In the genomic region with DNA sequence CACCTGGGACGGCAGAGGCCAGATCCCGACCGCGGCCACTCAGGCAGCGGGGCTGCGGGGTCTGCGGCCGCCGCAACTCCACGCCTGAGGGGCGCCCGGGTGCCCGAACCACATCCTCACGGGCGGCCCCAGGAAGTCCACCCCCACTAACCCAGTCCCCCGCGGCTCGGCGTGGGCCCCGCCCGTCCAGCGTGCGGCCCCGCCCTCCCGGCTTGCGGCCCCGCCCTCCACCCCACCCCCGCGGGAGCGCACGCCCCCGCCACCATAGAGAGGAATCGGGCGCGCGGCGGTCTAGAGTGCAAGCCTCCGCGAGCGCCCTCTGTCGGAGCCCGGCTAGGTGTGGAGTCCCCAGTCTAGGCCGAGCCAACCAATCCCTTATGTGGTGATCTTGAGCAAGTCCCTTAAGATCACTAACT, we compare ENCODE assay signal across 8 mouse cellular contexts. TPM values are rescaled to one million over a fixed set of nuclear protein-coding genes. Genes with fewer than 3 reads are reported as not detected.
DNase-seq lines count a peak whose midpoint lies in the region; ATAC-seq lines count a peak whose summit lies in the region.

Gene Rffl, minus strand, starts transcription at position 180 of the 416 bp plus-strand sequence.

- no peaks in the 10 kb centered on the region for H3K27me3 ChIP-seq in hindbrain, embryonic 11.5 days (ENCODE audit: control insufficient read depth, insufficient read depth, low read length)

- peak within 1 kb of the TSS; percentile 79 for H3K4me3 ChIP-seq in hindbrain, embryonic 11.5 days (ENCODE audit: low read depth, low read length)

- no peaks in the 10 kb centered on the region for H3K4me1 ChIP-seq in hindbrain, embryonic 11.5 days (replicated peaks; ENCODE audit: control insufficient read depth, insufficient read depth, low read length)

- under 1% methylated on average over 26 of the region's 43 CpGs for WGBS in hindbrain, embryonic 11.5 days

- no peaks in the 10 kb centered on the region for H3K36me3 ChIP-seq in hindbrain, embryonic 11.5 days (ENCODE audit: control insufficient read depth, insufficient read depth, low read length)

- peak within 1 kb of the TSS; percentile 80 for H3K4me2 ChIP-seq in hindbrain, embryonic 11.5 days (replicated peaks; ENCODE audit: low read depth, low read length)

- H3K9me3 ChIP-seq in hindbrain, embryonic 11.5 days (ENCODE audit: control insufficient read depth, low read length), result no peaks in the 10 kb centered on the region

- H3K27ac ChIP-seq in hindbrain, embryonic 11.5 days (ENCODE audit: low read depth, low read length), result 0 out of 2 replicates have a peak within 1 kb of the TSS, but pooled peaks have one; percentile 17

- ATAC-seq in hindbrain, embryonic 11.5 days (ENCODE audit: low FRiP score), result peak; percentile 95

- peak within 1 kb of the TSS; percentile 63 for H3K9ac ChIP-seq in hindbrain, embryonic 11.5 days (ENCODE audit: low read depth, low read length)

- DNase-seq in MN1 (ENCODE audit: low spot score), result peak; percentile 92
- peak; percentile 92 for DNase-seq in cerebellum, adult 9-10 months
- peak; percentile 62 to 97 for DNase-seq in frontal cortex, adult 2 months (ENCODE audit: extremely low spot score in 1 of 2, low spot score in 1 of 2)
- DNase-seq in hindbrain, embryonic 11.5 days (ENCODE audit: low spot score), result peak; percentile 97
- peak; percentile 96 for DNase-seq in layer of hippocampus, postnatal 10 days (ENCODE audit: low spot score in 2 of 2)
- DNase-seq in lung, postnatal 10 days, result peak; percentile 95
- DNase-seq in ovary, postnatal 36 days (ENCODE audit: low spot score), result peak; percentile 94
- peak; percentile 95 for DNase-seq in thymus, postnatal 25 days

RNA-seq across cellular contexts. Expression of gene Rffl, which starts in this region (rescaled TPM):
- 7.7 and 8.6 TPM in 2 replicates for polyA plus RNA-seq in frontal cortex, adult 2 months (2012; rRNA removed)
- 6.3 and 8.8 TPM in 2 replicates for polyA plus RNA-seq in hindbrain, embryonic 11.5 days (2014; fragmentation: Nextera tagmentation; extraction: Ambion mirVana)
- total RNA-seq in layer of hippocampus, postnatal 10 days (2021), result 1 to 10 TPM; 3.8 to 6.3 TPM

Comparison
In these comparisons a context has a peak if more than half of its experiments do, and no peak if none do; other contexts are left out.
1. Peak in every context shown above with its lines: DNase-seq, ATAC-seq, H3K4me3 ChIP-seq and H3K27ac ChIP-seq.